ENCODE assay signal across 9 mouse cellular contexts in genomic region chr16:33996030-33996429, GRCm38 (mm10). TPM values are rescaled to one million over a fixed set of nuclear protein-coding genes. Genes with fewer than 3 reads are reported as not detected.
DNase-seq lines count a peak whose midpoint lies in the region; TF ChIP-seq lines count a peak whose summit lies in the region.
"Had no signal": no experiment of that assay in that cellular context is flagged by ENCODE, and none has a peak within 500 bp of the region (broad histone marks: within the 10 kb centered on the region; RNA-seq: fewer than 3 reads in every experiment).

No protein-coding gene starts in this region.

- in situ Hi-C loops in CH12.LX (cut with MboI; ENCODE audit: low pct_ligation_motif_present, low pct_unique_long_range_greater_than_20kb, low sequenced_read_pairs), result no loop called here

- no peak overlapping the region for H3K9ac ChIP-seq in CH12.LX (ENCODE audit: insufficient read depth, low read depth)
- H3K9ac ChIP-seq: heart, embryonic 13.5 days had no signal

- no peak overlapping the region for H3K4me3 ChIP-seq in CH12.LX (replicated peaks in 1 of 3; ENCODE audit: low read depth in 2 of 3, low read length in 2 of 3, poor library complexity in 1 of 3)
- H3K4me3 ChIP-seq: heart, embryonic 13.5 days had no signal

- no peaks in the 10 kb centered on the region for H3K79me2 ChIP-seq in CH12.LX (replicated peaks; ENCODE audit: control insufficient read depth, extremely low read depth, insufficient read depth, poor library complexity, severe bottlenecking)

- H3K9me3 ChIP-seq in CH12.LX (replicated peaks; ENCODE audit: low read length), result no peaks in the 10 kb centered on the region
- H3K9me3 ChIP-seq: heart, embryonic 13.5 days had no signal

- peak; percentile 54 for TF ChIP-seq RAD21 in CH12.LX (IDR thresholded peaks at IDR 0.05; ENCODE audit: low read depth, low read length)

- H3K27ac ChIP-seq in CH12.LX (ENCODE audit: insufficient read depth, low read depth), result no peak overlapping the region
- H3K27ac ChIP-seq: heart, embryonic 13.5 days had no signal

- H3K4me2 ChIP-seq in CH12.LX (ENCODE audit: insufficient read depth, low read depth, poor library complexity, severe bottlenecking), result no peak overlapping the region
- H3K4me2 ChIP-seq: heart, embryonic 13.5 days had no signal

- no peak for TF ChIP-seq EP300 in CH12.LX (IDR thresholded peaks at IDR 0.05; ENCODE audit: low read length)

- H3K4me1 ChIP-seq in CH12.LX (ENCODE audit: control insufficient read depth in 1 of 2, insufficient read depth in 2 of 2), result peaks cover 9 to 32% of the 10 kb centered on the region in 2 experiments

- DNase-seq in kidney, adult 9 months, result peak; percentile 69
- DNase-seq in kidney, adult 11 months, result no peak
- peak; percentile 82 for DNase-seq in CH12.LX (ENCODE audit: extremely low read depth)
- DNase-seq in adipocyte (ENCODE audit: low spot score), result peak; percentile 79
- peak; percentile 56 for DNase-seq in embryo, embryonic 11.5 days (ENCODE audit: low read depth, low spot score)
- DNase-seq in kidney, postnatal 25 days, result peak; percentile 70 to 84
- peak; percentile 80 for DNase-seq in naive thymus-derived CD4-positive, alpha-beta T cell, adult 2 months (ENCODE audit: low read depth)
- DNase-seq in thymus, postnatal 36 days, result peak; percentile 40 to 56

- dilution Hi-C loops in CH12.LX (cut with MboI; ENCODE audit: extremely low pct_ligation_motif_present, extremely low pct_unique_long_range_greater_than_20kb, low sequenced_read_pairs), result no loop called here

- no peak for TF ChIP-seq POLR2A in CH12.LX (IDR thresholded peaks at IDR 0.05; ENCODE audit: low read depth, low read length)

- peak; percentile 94 to 95 for TF ChIP-seq CTCF in CH12.LX (conservative IDR thresholded peaks at IDR 0.05 in 1 of 2, IDR thresholded peaks at IDR 0.05 in 1 of 2; ENCODE audit: low read depth in 2 of 2, low read length in 2 of 2)

- H3K36me3 ChIP-seq in CH12.LX (replicated peaks in 1 of 2; ENCODE audit: control insufficient read depth in 1 of 2, insufficient read depth in 1 of 2, low read length in 1 of 2), result no peaks in the 10 kb centered on the region
- H3K36me3 ChIP-seq: heart, embryonic 13.5 days had no signal

- H3K27me3 ChIP-seq in CH12.LX (replicated peaks), result peaks cover 15% of the 10 kb centered on the region

TF ChIP-seq in CH12.LX, 34 proteins besides CTCF, POLR2A, EP300 and RAD21:
- TF ChIP-seq RCOR1 (conservative IDR thresholded peaks at IDR 0.05; ENCODE audit: low read depth, low read length) (no peak), TBP (conservative IDR thresholded peaks at IDR 0.05; ENCODE audit: low read depth, low read length) (no peak), POLR2AphosphoS2 (IDR thresholded peaks at IDR 0.05; ENCODE audit: low read depth, low read length) (no peak), IRF4 (IDR thresholded peaks at IDR 0.05; ENCODE audit: low read depth, low read length) (no peak), ZNF384 (IDR thresholded peaks at IDR 0.05; ENCODE audit: low read depth, low read length) (peak; percentile 69), SMC3 (IDR thresholded peaks at IDR 0.05; ENCODE audit: low read depth, low read length) (peak; percentile 91), MXI1 (IDR thresholded peaks at IDR 0.05; ENCODE audit: low read depth, low read length) (no peak), ETS1 (conservative IDR thresholded peaks at IDR 0.05; ENCODE audit: low read depth, low read length) (no peak), CHD1 (IDR thresholded peaks at IDR 0.05; ENCODE audit: low read depth, low read length) (no peak), SIN3A (IDR thresholded peaks at IDR 0.05; ENCODE audit: low read length) (no peak), MAZ (IDR thresholded peaks at IDR 0.05; ENCODE audit: low read depth, low read length) (no peak), UBTF (IDR thresholded peaks at IDR 0.05; ENCODE audit: low read depth, low read length) (no peak)

RNA-seq across cellular contexts. Expression of gene Umps, which starts 29.2 kb away (rescaled TPM):
- total RNA-seq in CH12.LX (2012; rRNA removed), result 115 and 161 TPM in 2 replicates
- 165 and 173 TPM in 2 replicates for total RNA-seq in CH12.LX (2014; rRNA removed)
- polyA plus RNA-seq in CH12.LX (2012; ENCODE audit: insufficient read length, low read depth), result 155 and 161 TPM in 2 replicates
